Mouse (Mus musculus): ENCODE results near the gene Smarca5.

The Smarca5 gene

DNA sequence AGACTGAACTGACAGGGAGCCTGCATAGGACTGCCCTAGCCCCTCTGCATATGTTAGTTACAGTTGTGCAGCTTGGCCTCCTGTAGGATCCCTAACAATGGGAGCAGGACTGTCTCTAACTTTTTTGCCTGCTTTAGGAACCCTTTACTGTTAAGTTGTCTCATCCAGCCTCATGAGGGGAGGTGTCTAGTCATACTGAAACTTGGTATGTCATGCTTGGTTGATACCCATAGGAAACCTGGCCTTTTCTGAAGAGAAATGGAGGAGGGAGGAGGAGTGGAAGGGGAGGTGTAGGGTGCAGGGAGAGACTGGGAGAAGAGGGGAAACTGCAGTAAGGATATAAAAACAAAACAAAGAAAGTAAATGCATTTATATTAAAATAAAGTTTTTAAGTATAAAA is 7.0 kb downstream of the Smarca5 start:
- Histone ChIP-seq H3K36me3 (ENCODE audit: control insufficient read depth, insufficient read depth, low read length, poor library complexity, severe bottlenecking) (peaks cover 18% of the 10 kb centered on the region), H3K27me3 (ENCODE audit: control insufficient read depth, insufficient read depth, low read length, poor library complexity, severe bottlenecking) (no peaks in the 10 kb centered on the region)
- peak; percentile 29 for DNase-seq (ENCODE audit: low read depth, low spot score)

DNA sequence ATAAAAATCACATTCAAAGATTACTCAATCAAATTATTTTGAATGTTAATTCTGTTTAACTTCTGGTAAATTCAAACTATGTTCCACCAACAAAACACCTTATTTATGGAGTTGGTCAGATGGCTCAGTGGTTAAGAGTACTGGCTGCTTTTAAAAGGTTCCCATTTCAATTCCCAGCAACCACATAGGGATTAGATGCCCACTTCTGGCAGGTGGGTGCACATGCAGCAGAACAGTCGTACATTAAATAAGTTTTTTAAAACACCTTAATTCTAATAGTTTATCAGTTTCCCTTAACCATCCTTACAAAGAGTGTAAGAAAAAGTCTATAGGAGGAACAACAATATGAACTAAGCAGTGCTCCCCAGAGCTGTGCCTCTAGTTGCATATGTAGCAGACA is 24.8 kb downstream of the Smarca5 start:
- H3K36me3 ChIP-seq (ENCODE audit: control insufficient read depth, insufficient read depth, low read length, poor library complexity, severe bottlenecking), result peaks cover 20% of the 10 kb centered on the region
- H3K27me3 ChIP-seq (ENCODE audit: control insufficient read depth, insufficient read depth, low read length, poor library complexity, severe bottlenecking), result no peaks in the 10 kb centered on the region
- DNase-seq (ENCODE audit: low read depth, low spot score), result no peak

DNA sequence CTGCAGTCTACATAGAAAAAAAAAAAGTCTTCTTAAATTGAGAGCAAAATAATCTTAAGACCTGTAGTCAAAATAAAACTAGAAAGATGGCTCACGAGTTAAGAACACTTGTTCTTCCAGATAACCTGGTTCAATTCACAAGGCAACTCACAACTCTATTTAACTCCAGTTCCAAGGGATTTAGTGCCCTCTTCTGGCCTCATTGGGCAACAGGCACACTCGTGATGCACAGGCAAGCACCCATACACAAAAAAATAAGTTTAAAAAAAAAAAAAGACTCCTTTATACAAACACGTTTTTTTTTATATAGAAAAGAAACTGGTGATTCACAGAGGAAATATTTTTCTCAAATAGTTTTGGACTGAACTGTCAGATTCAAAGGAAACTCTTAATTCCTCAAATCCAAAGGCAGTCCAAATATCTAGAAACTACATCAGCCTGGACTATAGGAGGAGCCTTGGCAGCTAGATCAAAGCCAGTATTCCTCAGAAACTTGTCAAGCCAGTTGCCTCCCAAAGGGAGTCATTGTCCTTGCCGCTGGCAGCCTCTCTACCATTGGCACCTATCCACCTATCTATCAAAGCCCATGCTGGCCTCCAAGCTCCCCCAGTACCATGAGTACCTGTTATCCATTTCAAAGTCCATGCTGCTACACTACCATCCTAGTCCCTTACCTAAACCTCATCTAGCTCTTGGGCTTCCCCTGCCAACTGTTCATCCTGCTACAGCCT is 28.5 kb downstream of the Smarca5 start:
- peaks cover 24% of the 10 kb centered on the region for H3K36me3 ChIP-seq (ENCODE audit: control insufficient read depth, insufficient read depth, low read length, poor library complexity, severe bottlenecking)
- DNase-seq (ENCODE audit: low read depth, low spot score), result peak; percentile 21

DNA sequence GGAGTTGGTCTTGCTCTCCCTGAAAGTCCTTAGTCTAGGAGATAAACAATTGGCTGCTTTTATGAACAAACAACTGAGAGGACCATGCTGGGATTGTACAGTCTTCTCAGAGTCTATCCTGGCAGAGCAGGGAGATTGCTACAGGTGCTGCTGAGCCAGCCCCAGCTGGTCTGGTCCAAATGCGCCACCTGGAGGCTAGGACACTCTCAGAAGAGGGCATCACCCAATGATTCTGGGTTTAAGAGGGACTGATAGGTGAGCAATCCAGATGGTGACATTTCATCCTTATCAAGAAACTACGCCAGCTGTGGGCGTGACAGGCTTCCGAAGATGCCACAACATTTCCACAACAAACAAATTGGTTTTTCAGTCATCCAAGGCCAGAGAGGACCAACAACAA is 51.2 kb downstream of the Smarca5 start:
- DNase-seq (ENCODE audit: low read depth, low spot score), result peak; percentile 50
- Histone ChIP-seq H3K27me3 (ENCODE audit: control insufficient read depth, insufficient read depth, low read length, poor library complexity, severe bottlenecking) (no peaks in the 10 kb centered on the region), H3K36me3 (ENCODE audit: control insufficient read depth, insufficient read depth, low read length, poor library complexity, severe bottlenecking) (no peaks in the 10 kb centered on the region)

More for the DNA sequence above, 28.5 kb downstream of the Smarca5 start:
- H3K27me3 ChIP-seq (ENCODE audit: control insufficient read depth, insufficient read depth, low read length, poor library complexity, severe bottlenecking), result no peaks in the 10 kb centered on the region

DNA sequence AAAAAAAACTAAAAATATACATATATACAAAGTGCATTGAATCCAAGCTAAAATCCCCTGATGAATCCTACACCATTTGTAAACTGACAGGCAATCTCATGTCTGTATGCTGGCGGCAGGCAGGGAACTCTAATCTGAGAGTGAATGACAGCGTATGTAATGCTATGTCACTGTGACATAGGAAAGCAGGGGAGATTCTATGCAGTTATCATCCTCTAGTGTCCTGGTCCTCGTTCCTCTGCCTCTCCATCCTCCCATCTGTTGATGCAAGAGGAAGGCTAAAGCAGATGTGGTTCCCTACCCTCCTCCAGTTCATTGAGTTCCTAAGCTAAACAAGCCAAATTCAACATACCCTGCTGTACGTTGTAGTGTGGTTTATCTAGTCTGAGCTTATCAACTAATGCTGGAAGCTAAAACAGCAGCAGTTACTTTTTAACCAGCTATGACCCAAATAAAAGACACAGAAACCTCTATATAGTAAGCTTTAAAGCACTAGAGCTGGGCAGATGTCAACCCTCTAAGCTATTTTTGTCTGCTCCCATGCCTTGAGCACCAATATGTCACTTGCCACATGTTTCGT is 55.5 kb downstream of the Smarca5 start:
- H3K27me3 ChIP-seq (ENCODE audit: control insufficient read depth, insufficient read depth, low read length, poor library complexity, severe bottlenecking), result no peaks in the 10 kb centered on the region
- H3K36me3 ChIP-seq (ENCODE audit: control insufficient read depth, insufficient read depth, low read length, poor library complexity, severe bottlenecking), result no peaks in the 10 kb centered on the region
- DNase-seq (ENCODE audit: low read depth, low spot score), result no peak

DNA sequence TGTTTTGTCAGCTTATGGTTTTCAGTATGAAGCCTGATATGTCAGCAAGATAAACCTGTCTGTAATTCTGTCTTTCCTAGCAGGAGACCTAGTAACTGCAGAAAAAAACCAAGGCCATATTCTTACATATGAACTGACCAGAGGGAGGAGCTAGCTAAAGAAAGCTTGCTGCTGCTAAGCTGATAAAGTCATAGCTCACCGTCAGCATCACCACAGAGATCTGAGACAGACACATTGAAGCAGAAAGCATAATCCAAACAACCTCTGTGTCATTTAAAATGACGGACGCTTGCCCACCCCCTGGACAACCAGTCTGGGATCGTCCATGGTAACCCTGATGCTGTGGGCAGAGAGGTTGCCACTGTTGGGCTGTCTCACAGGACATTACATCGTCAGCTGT is 56.7 kb downstream of the Smarca5 start:
- Histone ChIP-seq H3K36me3 (ENCODE audit: control insufficient read depth, insufficient read depth, low read length, poor library complexity, severe bottlenecking) (no peaks in the 10 kb centered on the region), H3K27me3 (ENCODE audit: control insufficient read depth, insufficient read depth, low read length, poor library complexity, severe bottlenecking) (no peaks in the 10 kb centered on the region)
- DNase-seq (ENCODE audit: low read depth, low spot score), result no peak

DNA sequence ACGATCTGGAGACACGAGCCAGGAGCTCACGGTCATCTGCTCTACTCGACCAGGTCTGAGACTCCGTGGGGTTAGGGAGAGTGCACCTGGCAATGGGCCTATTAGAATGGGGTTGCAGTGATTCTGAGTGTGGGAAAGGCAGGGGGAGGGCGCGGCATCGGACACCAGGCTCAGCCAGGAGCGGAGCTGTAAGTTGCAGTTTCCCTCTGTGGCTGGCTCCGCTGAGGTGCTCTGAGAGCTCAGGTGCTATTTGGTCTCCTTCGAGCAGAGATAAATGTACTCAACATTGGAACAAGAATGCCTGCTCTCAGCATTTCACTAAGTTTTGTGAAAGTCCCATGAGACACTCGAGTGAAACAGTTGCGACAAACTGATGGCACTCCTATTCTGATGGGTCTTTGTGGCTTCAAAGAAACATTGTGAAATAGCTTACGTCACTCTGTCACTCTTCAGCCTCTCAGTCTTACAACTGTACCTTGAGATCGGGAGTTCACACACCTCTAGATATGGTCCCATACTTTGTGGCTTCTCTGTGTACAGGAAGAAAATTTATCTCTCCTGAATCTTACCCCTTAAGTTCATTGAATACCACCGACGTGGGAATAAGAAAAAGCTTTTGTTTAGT is 69.9 kb downstream of the Smarca5 start:
- Histone ChIP-seq H3K27me3 (ENCODE audit: control insufficient read depth, insufficient read depth, low read length, poor library complexity, severe bottlenecking) (no peaks in the 10 kb centered on the region), H3K36me3 (ENCODE audit: control insufficient read depth, insufficient read depth, low read length, poor library complexity, severe bottlenecking) (no peaks in the 10 kb centered on the region)
- DNase-seq (ENCODE audit: low read depth, low spot score), result no peak

DNA sequence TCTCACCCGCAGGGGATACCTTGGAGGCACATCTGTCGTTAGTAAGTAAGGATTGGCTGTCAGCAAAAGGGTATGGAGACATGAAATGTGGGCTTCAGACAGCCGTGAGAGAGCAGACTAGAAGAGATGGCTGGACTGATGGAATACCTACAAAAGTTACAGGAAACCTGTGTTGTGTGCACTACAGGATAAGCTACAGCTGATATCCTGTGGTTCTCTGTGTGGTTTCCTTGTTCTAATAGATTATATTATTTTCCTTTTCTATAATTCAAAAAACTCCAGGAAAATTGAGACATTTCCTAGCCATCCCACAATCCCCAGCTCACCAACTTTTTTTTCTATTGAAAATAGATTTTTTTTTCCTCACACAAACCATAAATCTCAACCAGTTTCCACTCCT is 75.8 kb downstream of the Smarca5 start:
- DNase-seq (ENCODE audit: low read depth, low spot score), result no peak
- H3K36me3 ChIP-seq (ENCODE audit: control insufficient read depth, insufficient read depth, low read length, poor library complexity, severe bottlenecking), result no peaks in the 10 kb centered on the region
- no peaks in the 10 kb centered on the region for H3K27me3 ChIP-seq (ENCODE audit: control insufficient read depth, insufficient read depth, low read length, poor library complexity, severe bottlenecking)

DNA sequence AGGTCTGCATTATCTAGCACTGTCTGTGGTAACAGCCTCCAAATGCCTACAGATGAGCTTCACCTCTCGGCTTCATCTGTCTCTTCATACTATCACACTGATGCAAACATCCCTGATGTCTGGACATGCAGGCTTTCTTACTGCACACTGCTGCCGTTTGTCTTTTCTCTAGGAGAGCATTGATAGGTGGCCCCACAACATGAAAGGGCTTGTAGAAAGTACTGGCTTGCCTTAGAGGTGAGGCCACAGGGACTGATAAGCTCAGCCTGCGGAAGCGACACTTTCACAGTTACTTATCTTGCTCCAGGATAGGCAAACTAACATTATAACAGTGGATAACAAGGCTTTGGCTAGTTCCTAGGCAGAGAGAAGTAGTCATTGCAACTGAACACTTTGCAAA is 78.2 kb downstream of the Smarca5 start:
- Histone ChIP-seq H3K27me3 (ENCODE audit: control insufficient read depth, insufficient read depth, low read length, poor library complexity, severe bottlenecking) (no peaks in the 10 kb centered on the region), H3K36me3 (ENCODE audit: control insufficient read depth, insufficient read depth, low read length, poor library complexity, severe bottlenecking) (no peaks in the 10 kb centered on the region)
- no peak for DNase-seq (ENCODE audit: low read depth, low spot score)

DNA sequence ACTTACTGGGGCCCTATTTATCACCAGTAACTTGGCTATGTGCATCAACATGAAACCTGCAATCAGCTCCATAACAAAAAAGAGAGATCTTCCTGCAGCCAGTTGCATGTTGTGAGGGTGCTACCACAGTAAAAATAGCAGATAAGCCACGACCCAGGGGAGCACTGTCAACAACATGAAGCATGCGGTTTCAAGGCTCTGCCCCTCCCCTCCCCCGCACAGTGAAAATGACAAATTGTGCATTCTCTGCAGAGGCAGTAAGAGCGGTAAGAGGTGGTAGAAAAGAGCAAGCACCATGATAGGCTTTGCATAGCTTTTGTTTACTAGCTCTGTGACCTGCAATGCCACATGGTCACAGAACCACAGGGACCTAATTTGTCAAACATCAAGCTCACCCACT is 81.7 kb downstream of the Smarca5 start:
- H3K36me3 ChIP-seq (ENCODE audit: control insufficient read depth, insufficient read depth, low read length, poor library complexity, severe bottlenecking), result no peaks in the 10 kb centered on the region
- H3K27me3 ChIP-seq (ENCODE audit: control insufficient read depth, insufficient read depth, low read length, poor library complexity, severe bottlenecking), result no peaks in the 10 kb centered on the region
- no peak for DNase-seq (ENCODE audit: low read depth, low spot score)
